Mouse (Mus musculus): ENCODE measurements at regions not wholly inside any gene's neighbourhood (a gene's known extent, or its start where the extent isn't known, plus 50 kb on each side); places are given as distances from the start of the nearest gene placed in this dataset.
A peak's percentile ranks its signal among the peaks of the same experiment; 100 is the strongest.

DNA sequence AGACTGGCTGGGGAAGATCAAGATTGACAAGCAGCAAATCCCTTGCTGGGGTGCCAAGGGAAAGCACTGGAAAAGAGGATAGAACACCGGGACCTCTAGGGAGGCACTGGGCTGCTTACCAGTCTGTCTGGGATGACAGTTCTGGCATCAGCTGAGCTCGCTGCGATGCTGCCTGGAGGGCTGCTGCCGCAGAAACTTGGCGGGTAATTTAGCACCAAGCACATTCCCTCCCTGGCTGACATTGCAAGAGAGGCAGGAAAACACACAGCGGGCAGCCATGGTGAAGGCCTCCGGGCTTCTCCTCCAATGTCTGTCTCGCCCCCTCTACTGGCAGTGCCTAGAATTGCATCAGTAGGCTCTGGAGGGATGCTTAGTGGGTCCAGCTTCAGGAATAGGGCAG is 51.0 kb upstream of the Slc35b3 start:
- DNase-seq (peak; percentile 73), ATAC-seq (no peak)
- Histone ChIP-seq H3K9me3 (ENCODE audit: low read length) (no peaks in the 10 kb centered on the region), H3K4me1 (ENCODE audit: insufficient read depth) (no peaks in the 10 kb centered on the region), H3K36me3 (replicated peaks; ENCODE audit: insufficient read depth, low read length) (no peaks in the 10 kb centered on the region), H3K4me3 (ENCODE audit: low read depth, low read length) (no peak overlapping the region), H3K27me3 (ENCODE audit: insufficient read depth, low read length) (no peaks in the 10 kb centered on the region), H3K9ac (replicated peaks) (no peak overlapping the region), H3K4me2 (ENCODE audit: low read depth, low read length) (peak overlapping the region; percentile 33; the same call in 1 of the 2 replicates), H3K27ac (ENCODE audit: low read depth) (no peak overlapping the region)
- TF ChIP-seq EP300 (IDR thresholded peaks at IDR 0.05; ENCODE audit: low read depth) (no peak), CTCF (IDR thresholded peaks at IDR 0.05; ENCODE audit: low read depth) (peak; percentile 92)
- WGBS (ENCODE audit: insufficient replicate concordance): 7% methylated on average over 8 of the region's 8 CpGs
